Mouse (Mus musculus) left cerebral cortex, adult 11 months (tissue): Measurements from ENCODE around the gene 0610030E20Rik.

Source experiments
- DNase-seq: peaks from one replicate; pipeline ENCODE4 v3.0.0; 2022; ENCODE audit warnings: low spot score

Gene 0610030E20Rik

GRCm38 (mm10) chr6:72371147-72371546 is 24.0 kb downstream of the 0610030E20Rik start:
- DNase-seq = no peak

DNA sequence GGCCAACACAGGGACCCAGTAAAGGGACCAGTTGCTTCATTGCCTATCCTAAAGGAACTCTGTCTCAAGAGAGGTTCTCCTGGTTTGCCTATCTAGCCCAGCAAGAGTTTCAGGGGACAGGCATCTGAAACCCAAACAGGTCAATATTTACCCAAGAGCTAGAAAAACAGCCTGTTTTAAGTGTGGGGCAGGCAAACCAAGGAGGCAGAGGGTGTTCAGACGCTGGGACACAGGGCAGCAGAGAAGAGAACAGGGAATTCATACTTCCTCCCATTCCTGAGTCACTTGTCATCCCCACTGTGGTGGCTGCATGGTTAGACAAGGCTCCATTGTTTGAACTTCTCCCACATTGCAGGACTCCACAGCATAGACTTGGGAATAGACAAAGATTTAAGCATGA is 24.5 kb downstream of the 0610030E20Rik start:
- no peak for DNase-seq

DNA sequence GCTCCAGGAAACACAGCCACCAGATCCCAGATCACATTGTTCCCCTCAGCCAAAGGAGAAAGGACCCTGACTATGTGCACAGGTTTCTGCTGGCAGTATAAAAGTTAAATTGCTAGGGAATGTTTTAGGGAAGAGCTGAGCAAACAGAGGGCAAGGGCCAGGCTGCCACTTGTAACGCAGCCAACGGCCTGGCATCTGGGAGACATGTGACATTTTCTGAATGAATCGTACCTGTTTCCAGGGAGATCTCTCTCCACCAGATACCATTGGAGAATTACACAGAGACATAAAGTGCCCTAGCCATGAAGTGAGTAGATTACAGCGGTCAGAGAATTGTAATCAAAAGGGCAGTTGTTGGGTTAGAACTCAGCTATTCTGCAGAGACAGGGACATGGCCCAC is 26.1 kb downstream of the 0610030E20Rik start:
- DNase-seq = no peak

GRCm38 (mm10) chr6:72374206-72374605 is 27.1 kb downstream of the 0610030E20Rik start:
- DNase-seq = no peak

GRCm38 (mm10) chr6:72374820-72375563 is 27.9 kb downstream of the 0610030E20Rik start:
- DNase-seq = no peak

- no peak for DNase-seq
Observed at GRCm38 (mm10) chr6:72378510-72379234, 31.6 kb downstream of the 0610030E20Rik start.

DNA sequence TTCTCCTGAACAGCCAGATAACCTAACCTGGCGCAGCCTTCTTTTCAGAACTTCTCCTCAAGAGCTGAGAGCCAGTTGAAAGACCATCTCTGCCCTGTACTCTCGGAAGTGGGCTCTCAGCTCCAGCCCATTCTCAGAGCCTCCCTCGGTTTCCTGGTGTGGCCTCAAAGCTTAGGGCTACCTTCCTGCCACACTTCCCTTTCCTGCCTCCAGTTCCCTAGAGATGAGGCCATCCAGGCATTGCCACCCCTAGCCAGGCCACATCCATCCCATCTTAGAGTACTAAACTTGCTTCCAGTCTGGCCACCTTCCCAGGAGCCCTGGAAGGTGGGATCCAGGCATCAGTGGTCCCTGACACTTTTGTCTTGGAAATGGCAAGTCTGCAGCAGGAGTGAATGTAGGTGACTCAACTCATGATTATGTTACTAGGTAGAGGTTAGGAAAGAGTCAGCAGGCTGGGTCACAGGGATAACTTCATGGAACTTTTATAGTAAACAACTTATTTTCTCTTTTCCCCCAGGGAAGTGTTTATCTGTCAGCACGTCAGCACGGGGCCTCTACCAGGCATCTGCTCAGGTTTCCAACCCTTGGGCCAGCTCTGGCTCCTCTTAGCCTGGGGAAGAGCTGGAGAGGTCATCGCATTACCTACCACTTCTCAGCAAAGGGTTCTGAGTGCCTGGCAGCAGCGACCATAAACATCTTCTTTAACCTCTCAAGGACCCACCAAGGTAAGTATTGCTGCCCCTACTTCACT is 32.4 kb downstream of the 0610030E20Rik start:
- DNase-seq = no peak

DNA sequence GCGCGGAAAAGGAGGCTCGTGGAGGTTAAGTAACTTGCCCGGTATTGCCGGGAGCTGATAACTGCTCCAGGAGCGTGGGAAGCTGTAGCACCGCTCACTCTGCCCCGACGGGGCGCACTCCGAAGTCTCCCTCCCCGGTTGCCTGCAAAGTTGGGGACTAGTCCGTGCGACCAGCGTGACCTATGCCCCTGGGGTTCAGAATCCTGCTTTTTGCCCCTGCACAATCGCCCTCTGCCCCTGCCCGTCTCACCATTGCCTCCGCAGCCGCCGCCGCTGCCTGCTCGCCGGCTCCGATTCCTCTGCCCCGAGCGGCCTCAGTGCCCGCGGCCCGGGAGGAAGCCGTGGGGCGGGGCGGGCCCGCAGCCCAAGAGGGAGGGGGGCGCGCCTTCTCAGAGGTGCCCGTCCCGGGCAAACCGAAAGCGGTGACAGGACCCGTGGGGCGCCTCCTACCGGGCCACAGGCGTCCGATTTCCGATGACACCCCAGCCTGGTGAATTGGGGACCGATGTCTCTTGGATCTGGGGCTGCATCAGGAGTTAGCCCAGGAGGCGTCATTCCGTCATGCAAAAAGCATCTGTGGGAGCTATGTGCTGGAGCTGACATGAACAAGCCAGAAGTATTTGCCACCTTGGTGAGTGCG is 33.1 kb downstream of the 0610030E20Rik start, which contains the start of gene Vamp5:
Vamp5 (minus strand) TSS at position 338 of the 640 bp plus-strand sequence.
- DNase-seq = no peak

DNA sequence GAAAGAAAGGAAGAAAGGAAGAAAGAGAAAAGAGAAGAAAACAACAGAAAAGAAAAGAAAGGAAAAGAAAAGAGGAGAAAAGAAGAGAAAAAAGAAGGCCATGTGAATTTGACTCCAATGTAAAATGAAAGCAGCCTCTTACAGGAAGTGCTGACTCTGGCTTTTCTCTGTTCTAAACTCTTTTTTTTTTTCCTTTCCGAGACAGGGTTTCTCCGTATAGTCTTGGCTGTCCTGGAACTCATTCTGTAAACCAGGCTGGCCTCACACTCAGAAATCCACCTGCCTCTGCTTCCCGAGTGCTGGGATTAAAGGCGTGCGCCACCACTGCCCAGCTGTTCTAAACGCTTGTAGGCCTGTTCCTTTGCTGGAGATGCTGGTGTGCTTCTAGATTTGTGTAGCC is 35.4 kb downstream of the 0610030E20Rik start:
- DNase-seq = no peak

DNA sequence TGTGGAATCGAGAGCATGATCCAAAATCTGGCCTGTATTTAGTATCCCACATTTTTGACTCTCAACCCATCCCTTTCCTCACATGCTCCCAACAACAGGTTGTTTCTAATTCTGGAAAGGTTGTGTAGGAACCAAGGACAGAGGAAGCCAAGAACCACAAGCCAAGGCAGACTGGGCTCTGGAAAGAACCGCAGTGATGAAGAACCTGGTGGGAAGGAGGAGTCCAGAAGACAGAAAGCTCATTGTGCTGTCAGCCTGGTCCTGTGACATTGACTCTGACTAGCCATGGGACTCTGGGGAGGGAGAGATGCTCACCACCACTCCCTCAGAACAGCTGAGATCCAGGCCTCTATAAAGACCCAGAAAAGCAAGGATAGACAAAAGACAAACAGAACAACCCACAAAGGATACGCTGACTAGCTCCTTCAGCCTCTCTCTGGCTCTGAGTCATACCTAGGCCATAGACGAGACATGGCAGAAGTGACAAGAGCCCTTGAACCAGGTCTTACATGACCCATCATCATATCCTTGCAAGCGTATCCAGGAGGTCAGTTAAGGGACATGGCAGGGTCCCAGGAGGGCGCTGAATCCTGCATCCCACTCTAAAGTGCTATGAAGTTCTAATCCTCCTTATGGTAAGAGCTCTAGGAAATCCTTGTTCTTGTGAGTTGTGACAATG is 36.2 kb downstream of the 0610030E20Rik start:
- no peak for DNase-seq

- no peak for DNase-seq
Observed at GRCm38 (mm10) chr6:72383952-72384351, 36.8 kb downstream of the 0610030E20Rik start.

- no peak for DNase-seq
Observed at GRCm38 (mm10) chr6:72385258-72385657, 38.1 kb downstream of the 0610030E20Rik start.

DNA sequence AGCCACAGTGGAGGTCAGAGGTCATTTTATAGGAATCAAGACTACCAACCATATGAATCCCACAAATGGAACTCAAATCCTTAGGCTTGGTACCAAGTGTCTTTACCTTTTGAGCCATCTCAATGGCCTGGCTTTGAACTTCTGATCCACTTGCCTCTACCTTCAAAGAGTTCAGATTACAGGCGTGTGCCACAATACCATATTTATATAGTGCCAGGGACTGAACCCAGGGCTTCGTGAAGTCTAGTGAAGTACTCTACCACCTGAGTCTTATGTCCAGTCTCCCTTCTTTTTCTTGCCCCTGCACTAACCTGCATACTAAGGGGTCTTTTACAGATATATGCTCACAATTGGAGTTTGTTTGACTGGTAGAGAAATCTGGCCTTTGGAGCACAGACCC is 39.4 kb downstream of the 0610030E20Rik start:
- no peak for DNase-seq

DNA sequence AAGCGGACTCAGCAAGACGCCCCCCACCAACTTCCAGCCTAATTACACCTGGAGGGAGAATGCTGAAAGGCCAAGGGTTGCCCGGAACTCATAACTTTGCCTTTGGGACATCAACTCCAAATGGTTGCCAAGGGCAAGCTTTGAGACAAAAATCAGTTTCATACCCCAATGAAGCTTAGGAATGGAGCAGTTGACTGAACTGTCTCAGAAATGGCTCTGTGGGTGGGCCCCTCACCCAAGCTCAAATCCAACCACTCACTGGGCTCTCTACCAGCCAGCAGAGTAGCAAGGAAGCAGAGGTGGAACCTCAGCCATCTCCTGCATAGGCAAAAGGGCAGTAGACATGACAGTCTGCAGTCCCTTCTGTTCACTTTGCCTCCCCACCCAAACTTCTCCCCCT is 40.7 kb downstream of the 0610030E20Rik start:
- DNase-seq = no peak

- no peak for DNase-seq
Observed at GRCm38 (mm10) chr6:72388266-72388665, 41.1 kb downstream of the 0610030E20Rik start.

GRCm38 (mm10) chr6:72388791-72389329 is 41.7 kb downstream of the 0610030E20Rik start:
- DNase-seq = no peak

GRCm38 (mm10) chr6:72389471-72389940 is 42.4 kb downstream of the 0610030E20Rik start:
- DNase-seq = no peak

DNA sequence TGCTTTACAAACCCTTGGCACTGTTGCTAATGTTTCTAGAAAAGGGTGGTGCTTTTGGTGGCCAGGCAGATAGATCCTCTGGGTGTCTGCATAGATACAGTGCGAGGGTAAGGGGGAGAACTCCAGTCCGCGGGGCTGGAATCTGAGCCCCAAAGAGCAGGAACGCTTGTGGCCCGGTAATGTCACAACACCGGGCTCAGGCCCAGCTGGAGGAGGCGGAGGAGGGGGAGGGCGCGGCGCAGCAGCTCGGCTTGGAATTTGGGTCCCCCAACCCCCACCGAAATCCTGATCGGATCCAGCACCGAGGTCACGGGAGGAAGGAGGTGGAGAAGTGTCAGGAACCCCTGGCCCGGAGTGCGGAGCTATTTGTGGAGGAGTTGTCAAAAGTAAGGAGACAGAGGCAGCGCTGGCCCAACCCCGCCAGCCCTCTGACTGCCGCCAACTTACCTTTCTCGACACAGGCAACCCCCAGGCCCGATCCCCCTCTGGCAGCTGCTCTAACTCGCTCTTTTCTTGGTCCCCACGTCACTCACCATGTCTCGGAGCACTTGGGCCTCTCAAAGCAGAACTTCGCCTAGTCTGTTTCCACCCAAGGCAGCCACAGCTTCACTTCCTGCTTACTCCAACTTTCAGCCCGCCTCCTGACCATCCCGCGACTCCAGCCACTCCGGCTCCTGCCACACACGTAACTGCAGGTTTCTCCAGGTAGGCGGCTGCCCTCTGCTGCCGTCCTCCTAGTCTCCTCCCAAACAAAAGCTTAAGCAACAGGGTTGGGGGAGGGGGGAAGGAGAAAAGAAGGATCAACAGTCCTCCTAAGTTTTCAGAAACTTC is 43.0 kb downstream of the 0610030E20Rik start, which contains the start of gene Vamp8:
Vamp8 (minus strand) TSS at position 763 of the 831 bp plus-strand sequence.
- no peak for DNase-seq

- DNase-seq = no peak
Observed at GRCm38 (mm10) chr6:72390795-72391521, 43.8 kb downstream of the 0610030E20Rik start.
